Mouse (Mus musculus) midbrain, embryonic 11.5 days (tissue): ENCODE data around the gene Rsg1. TPM values are rescaled to one million over a fixed set of nuclear protein-coding genes. Genes with fewer than 3 reads are reported as not detected.

Experiments
- ATAC-seq: fragments of 200-750 bp; cut with Nextera tagmentation; 2 replicates; pipeline ENCODE4 v1.8.0; 2017; ENCODE audit warnings: moderate TSS enrichment, moderate library complexity; ENCODE audit not compliant: low FRiP score
- DNase-seq: peaks from one replicate; pipeline ENCODE4 v3.0.0; 2015; ENCODE audit warnings: low spot score; ENCODE audit errors: missing footprints
- H3K27ac ChIP-seq: fragments of 300-500 bp; sonication (generic); 2 replicates; pipeline ENCODE4 v1.5.1; 2014; ENCODE audit warnings: low read depth, low read length
- H3K27me3 ChIP-seq: fragments of 300-500 bp; sonication (generic); 2 replicates; pipeline ENCODE4 v1.6.1; 2014; ENCODE audit warnings: mild to moderate bottlenecking, low read length, moderate library complexity, mixed read lengths; ENCODE audit not compliant: control insufficient read depth, insufficient read depth
- H3K36me3 ChIP-seq: fragments of 300-500 bp; sonication (generic); 2 replicates; pipeline ENCODE4 v1.6.1; 2014; ENCODE audit warnings: mild to moderate bottlenecking, low read length, moderate library complexity, mixed read lengths; ENCODE audit not compliant: control insufficient read depth, insufficient read depth
- H3K4me1 ChIP-seq: fragments of 300-500 bp; sonication (generic); 2 replicates; pipeline ENCODE4 v1.6.1; 2014; ENCODE audit warnings: low read length; ENCODE audit not compliant: control insufficient read depth, insufficient read depth
- H3K4me2 ChIP-seq: fragments of 300-500 bp; sonication (generic); 2 replicates; pipeline ENCODE4 v1.6.1; 2014; ENCODE audit warnings: mild to moderate bottlenecking, moderate library complexity
- H3K4me3 ChIP-seq: fragments of 300-500 bp; sonication (generic); 2 replicates; pipeline ENCODE4 v1.5.1; 2014; ENCODE audit warnings: low read depth, low read length
- H3K9ac ChIP-seq: fragments of 300-500 bp; sonication (generic); 2 replicates; pipeline ENCODE4 v1.6.1; 2014; ENCODE audit warnings: low read length
- H3K9me3 ChIP-seq: fragments of 300-500 bp; sonication (generic); 2 replicates; pipeline ENCODE4 v1.6.1; 2016; ENCODE audit warnings: low read length; ENCODE audit not compliant: control insufficient read depth
- WGBS: fragments of 180-500 bp; shearing (Covaris S2); extraction: QIAGEN DNeasy Blood & Tissue Kit; methylation state at CpG from one replicate; pipeline ENCODE4 v1.1.7; 2014; 5-methylcytosine and 5-hydroxymethylcytosine counted together
- polyA plus RNA-seq: library from polyadenylated mRNA; unstranded; fragments of >200 nt; fragmentation: Nextera tagmentation; extraction: Ambion mirVana; gene quantifications from 2 replicates; pipeline ENCODE4 v1.2.1, GENCODE M21; 2014

Rsg1 gene
- polyA plus RNA-seq, 1 experiment from 2014 or later, result 5.4 TPM

- Histone ChIP-seq H3K36me3 (peaks cover 5% of the 10 kb centered on the region), H3K9me3 (no peaks in the 10 kb centered on the region), H3K27me3 (no peaks in the 10 kb centered on the region), H3K4me2 (no peak overlapping the region), H3K4me3 (no peak overlapping the region), H3K4me1 (no peaks in the 10 kb centered on the region), H3K9ac (no peak overlapping the region), H3K27ac (no peak overlapping the region; the same call in 1 of the 2 replicates)
- WGBS, result 74% methylated on average over 4 of the region's 4 CpGs
- no peak for DNase-seq
- no peak for ATAC-seq
Observed at GRCm38 (mm10) chr4:141204580-141205061, 9.1 kb upstream of the Rsg1 start.

GRCm38 (mm10) chr4:141207081-141207480, 6.7 kb upstream of the Rsg1 start:
- no peaks in the 10 kb centered on the region for H3K9me3 ChIP-seq
- H3K27me3 ChIP-seq, result no peaks in the 10 kb centered on the region
- H3K36me3 ChIP-seq, result no peaks in the 10 kb centered on the region
- no peaks in the 10 kb centered on the region for H3K4me1 ChIP-seq
- no peak overlapping the region for H3K4me3 ChIP-seq
- H3K9ac ChIP-seq, result no peak overlapping the region
- no peak for ATAC-seq
- no peak overlapping the region for H3K27ac ChIP-seq
- WGBS, result 92% methylated on average over 5 of the region's 5 CpGs
- no peak overlapping the region for H3K4me2 ChIP-seq
- DNase-seq, result no peak

GRCm38 (mm10) chr4:141210524-141211219, 3.1 kb upstream of the Rsg1 start:
- WGBS, result 83% methylated on average over 14 of the region's 14 CpGs
- no peaks in the 10 kb centered on the region for H3K9me3 ChIP-seq
- H3K4me2 ChIP-seq, result peak overlapping the region; percentile 23
- no peak for ATAC-seq
- no peak overlapping the region for H3K27ac ChIP-seq
- H3K9ac ChIP-seq, result no peak overlapping the region
- H3K4me3 ChIP-seq, result peak overlapping the region; percentile 8; the same call in 1 of the 2 replicates
- no peaks in the 10 kb centered on the region for H3K36me3 ChIP-seq
- H3K4me1 ChIP-seq, result peaks cover 8% of the 10 kb centered on the region
- DNase-seq, result no peak
- no peaks in the 10 kb centered on the region for H3K27me3 ChIP-seq

- DNase-seq, result no peak
- WGBS, result 87% methylated on average over 4 of the region's 4 CpGs
Observed at GRCm38 (mm10) chr4:141211646-141212045, 2.1 kb upstream of the Rsg1 start.

DNA sequence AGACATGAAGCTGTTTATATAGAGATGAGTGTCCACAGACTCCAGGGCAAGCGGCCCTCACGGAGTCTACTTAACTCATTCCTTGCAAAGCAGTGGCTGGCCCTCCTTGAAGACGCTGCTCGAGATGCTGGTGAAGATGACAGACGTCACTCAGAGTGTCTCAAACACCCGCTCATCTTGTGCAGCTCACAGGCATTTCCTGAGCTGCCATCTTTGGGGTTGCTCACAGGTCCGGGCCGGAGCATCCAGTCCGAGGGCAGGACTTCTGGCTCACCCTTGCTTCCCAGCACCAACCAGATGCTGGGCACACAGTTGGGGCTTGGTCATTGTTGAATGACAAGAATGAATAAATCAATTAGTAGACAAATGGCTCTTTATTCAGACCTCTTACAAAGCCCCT, 864 bp upstream of the Rsg1 start:
- Histone ChIP-seq H3K27me3 (no peaks in the 10 kb centered on the region), H3K27ac (no peak overlapping the region), H3K9me3 (no peaks in the 10 kb centered on the region), H3K4me2 (no peak overlapping the region), H3K4me1 (peaks cover 8% of the 10 kb centered on the region), H3K9ac (no peak overlapping the region), H3K36me3 (no peaks in the 10 kb centered on the region), H3K4me3 (no peak overlapping the region)
- WGBS, result 79% methylated on average over 9 of the region's 9 CpGs
- ATAC-seq (no peak), DNase-seq (peak; percentile 86)

More at GRCm38 (mm10) chr4:141211646-141212045, 2.1 kb upstream of the Rsg1 start:
- H3K27me3 ChIP-seq, result no peaks in the 10 kb centered on the region
- no peak overlapping the region for H3K27ac ChIP-seq
- no peak overlapping the region for H3K9ac ChIP-seq
- no peaks in the 10 kb centered on the region for H3K36me3 ChIP-seq
- no peak overlapping the region for H3K4me3 ChIP-seq
- H3K9me3 ChIP-seq, result no peaks in the 10 kb centered on the region
- peaks cover 8% of the 10 kb centered on the region for H3K4me1 ChIP-seq
- H3K4me2 ChIP-seq, result no peak overlapping the region
- no peak for ATAC-seq

DNA sequence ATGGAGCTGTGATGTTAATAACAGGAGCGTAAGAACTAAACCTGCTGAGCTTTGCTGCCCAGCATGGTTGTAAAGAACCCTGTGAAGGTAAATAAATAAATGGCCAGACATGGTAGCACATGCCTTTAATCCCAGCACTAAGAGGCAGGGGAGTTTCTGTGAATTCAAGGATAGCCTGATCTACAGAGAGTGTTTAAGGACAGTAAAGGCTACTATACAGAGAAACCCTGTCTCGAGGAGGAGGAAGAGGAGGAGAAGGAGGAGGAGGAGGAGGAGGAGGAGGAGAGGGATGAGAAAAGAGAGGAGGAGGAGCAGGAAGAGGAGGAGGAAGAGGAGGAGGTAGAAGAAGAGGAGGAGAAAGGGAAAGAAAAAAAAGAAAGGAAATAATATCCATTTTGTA, 414 bp upstream of the Rsg1 start:
- H3K9ac ChIP-seq, result peak overlapping the region; percentile 65; the same call in 1 of the 2 replicates
- peaks cover 8% of the 10 kb centered on the region for H3K4me1 ChIP-seq
- H3K36me3 ChIP-seq, result no peaks in the 10 kb centered on the region
- ATAC-seq (peak; percentile 36; the same call in 1 of the 2 replicates), DNase-seq (peak; percentile 85)
- WGBS, result 33% methylated on average over 2 of the region's 2 CpGs
- no peaks in the 10 kb centered on the region for H3K9me3 ChIP-seq
- no peak overlapping the region; the same call in 1 of the 2 replicates for H3K27ac ChIP-seq
- H3K4me3 ChIP-seq, result peak overlapping the region; percentile 45
- peak overlapping the region; percentile 89 for H3K4me2 ChIP-seq
- H3K27me3 ChIP-seq, result no peaks in the 10 kb centered on the region

DNA sequence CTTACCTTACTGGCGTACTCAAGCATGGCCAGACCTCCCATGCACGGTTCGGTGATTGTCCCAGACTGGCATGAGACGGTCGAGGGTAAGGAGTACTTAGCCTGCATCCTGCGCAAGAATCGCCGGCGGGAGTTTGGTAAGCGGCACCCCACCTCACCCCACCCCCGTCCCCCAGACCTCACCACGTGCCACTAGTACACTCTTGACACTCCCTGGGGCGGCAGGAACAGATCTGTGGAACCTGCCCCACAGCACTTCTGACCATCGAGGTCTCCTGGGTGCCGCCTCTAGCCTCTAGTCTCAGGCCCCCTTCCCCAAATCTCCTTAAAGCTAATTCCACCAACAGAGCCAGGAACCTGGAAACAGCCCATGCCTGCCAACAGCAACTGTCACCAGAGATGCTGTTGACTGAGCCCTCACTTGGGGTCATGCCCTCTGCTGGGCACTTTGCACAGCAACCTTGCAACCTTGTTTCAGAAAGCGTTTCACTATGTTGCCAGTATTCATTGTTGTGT, 638 bp downstream of the Rsg1 start:
- Histone ChIP-seq H3K27ac (no peak overlapping the region), H3K9me3 (no peaks in the 10 kb centered on the region), H3K4me3 (peak overlapping the region; percentile 45), H3K36me3 (no peaks in the 10 kb centered on the region), H3K9ac (peak overlapping the region; percentile 65), H3K4me2 (peak overlapping the region; percentile 89), H3K27me3 (no peaks in the 10 kb centered on the region), H3K4me1 (peaks cover 8% of the 10 kb centered on the region)
- DNase-seq (peak; percentile 90), ATAC-seq (peak; percentile 74)
- WGBS, result under 1% methylated on average over 16 of the region's 16 CpGs

- no peaks in the 10 kb centered on the region for H3K9me3 ChIP-seq
- ATAC-seq (no peak), DNase-seq (no peak)
- H3K4me1 ChIP-seq, result peaks cover under 1% of the 10 kb centered on the region
- H3K4me2 ChIP-seq, result no peak overlapping the region
- H3K9ac ChIP-seq, result no peak overlapping the region
- no peak overlapping the region for H3K4me3 ChIP-seq
- 90% methylated on average over 20 of the region's 20 CpGs for WGBS
- H3K27me3 ChIP-seq, result no peaks in the 10 kb centered on the region
- H3K36me3 ChIP-seq, result 0 out of 2 replicates have a peak, but pooled peaks cover 2% of the 10 kb centered on the region
- H3K27ac ChIP-seq, result no peak overlapping the region
Observed at GRCm38 (mm10) chr4:141219583-141220213, 5.9 kb downstream of the Rsg1 start.

- Histone ChIP-seq H3K9me3 (no peaks in the 10 kb centered on the region), H3K27ac (no peak overlapping the region), H3K9ac (no peak overlapping the region), H3K4me1 (no peaks in the 10 kb centered on the region), H3K4me3 (no peak overlapping the region), H3K27me3 (no peaks in the 10 kb centered on the region), H3K36me3 (0 out of 2 replicates have a peak, but pooled peaks cover 2% of the 10 kb centered on the region), H3K4me2 (no peak overlapping the region)
- no peak for DNase-seq
- WGBS, result 77% methylated on average over 2 of the region's 2 CpGs
- no peak for ATAC-seq
Observed at GRCm38 (mm10) chr4:141221848-141222247, 8.1 kb downstream of the Rsg1 start.
